Mouse (Mus musculus) granulocyte monocyte progenitor cell, adult 5-6 weeks (primary cell): ENCODE measurements at regions not wholly inside any gene's neighbourhood (a gene's known extent, or its start where the extent isn't known, plus 50 kb on each side); places are given as distances from the start of the nearest gene placed in this dataset.
A peak's percentile ranks its signal among the peaks of the same experiment; 100 is the strongest.

ENCODE experiments used
- ATAC-seq: replicated peaks from 2 replicates; pipeline ENCODE4 v1.8.0; 2016; ENCODE audit warnings: mild to moderate bottlenecking, moderate TSS enrichment, inconsistent platforms; ENCODE audit not compliant: poor library complexity, severe bottlenecking

DNA sequence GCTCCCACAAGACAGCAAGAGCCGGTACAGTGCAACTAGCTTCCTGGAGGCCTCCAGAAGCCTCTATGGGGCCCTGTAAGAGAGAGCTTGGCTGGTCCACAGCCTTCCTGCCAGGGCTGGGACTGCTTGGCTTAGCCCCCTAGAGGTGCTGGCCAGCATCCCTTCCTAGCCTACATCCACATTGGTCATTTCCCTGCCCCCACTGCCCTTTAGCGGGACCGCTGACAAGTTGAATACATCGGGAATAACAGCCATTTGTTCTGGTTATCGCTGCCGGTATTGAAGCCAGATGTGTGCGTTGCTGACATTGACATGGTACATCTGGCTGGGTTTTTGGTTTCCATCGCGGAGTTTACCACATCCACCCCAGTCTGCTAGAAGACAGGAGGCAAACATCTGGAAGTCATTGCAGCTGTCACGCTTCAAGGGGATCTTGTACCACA, 519.0 kb upstream of the Adam5 start:
- ATAC-seq, result no peak

GRCm38 (mm10) chr8:25342501-25342900, 518.3 kb upstream of the Adam5 start:
- ATAC-seq, result no peak

DNA sequence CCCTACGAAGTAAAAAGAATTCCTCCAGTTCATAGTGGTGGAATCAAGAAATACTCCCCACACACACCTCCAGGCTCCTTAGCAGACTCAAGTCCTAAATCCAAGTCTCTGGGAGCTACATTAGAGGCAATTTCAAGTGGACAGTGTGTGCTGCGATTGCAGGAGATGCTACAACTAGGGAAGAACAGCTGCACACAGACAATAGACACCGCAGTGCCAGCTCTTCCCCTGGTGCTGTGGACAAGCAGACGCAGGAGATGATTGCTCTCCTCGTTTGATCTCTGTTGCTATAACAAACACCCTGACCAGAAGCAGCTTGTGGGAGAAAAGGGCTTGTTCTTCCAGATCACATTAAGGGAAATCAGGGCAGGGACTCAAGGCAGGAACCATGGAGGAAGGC, 517.1 kb upstream of the Adam5 start:
- no peak for ATAC-seq

- no peak for ATAC-seq
Measured at GRCm38 (mm10) chr8:25340729-25341128, 516.6 kb upstream of the Adam5 start.

GRCm38 (mm10) chr8:25332120-25332607, 508.0 kb upstream of the Adam5 start:
- no peak for ATAC-seq

- peak; percentile 79 for ATAC-seq
Measured at GRCm38 (mm10) chr8:25331161-25331776, 507.1 kb upstream of the Adam5 start.

GRCm38 (mm10) chr8:25329791-25330190, 505.6 kb upstream of the Adam5 start:
- no peak for ATAC-seq

DNA sequence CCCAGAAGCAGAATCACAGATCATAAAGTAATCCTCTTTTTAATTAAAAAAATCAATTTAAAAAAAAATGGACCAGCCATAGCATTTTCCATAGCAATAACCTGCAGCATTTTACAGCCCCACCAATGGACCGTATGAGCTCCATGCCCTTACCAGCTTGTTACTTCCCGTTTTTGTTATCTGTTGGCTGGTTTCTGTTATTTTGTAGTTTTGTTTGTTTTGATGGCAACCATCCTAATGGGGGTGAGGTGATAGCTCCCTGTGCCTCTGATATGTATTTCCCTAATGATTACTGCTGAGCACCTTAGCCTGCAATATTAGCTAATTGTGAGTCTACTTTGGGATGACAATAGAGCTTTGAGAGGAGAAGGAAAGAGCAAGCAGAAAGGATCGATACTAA, 504.1 kb upstream of the Adam5 start:
- ATAC-seq, result no peak; the same call in 1 of the 2 replicates

- ATAC-seq, result no peak
Measured at GRCm38 (mm10) chr8:25326930-25327329, 502.8 kb upstream of the Adam5 start.

DNA sequence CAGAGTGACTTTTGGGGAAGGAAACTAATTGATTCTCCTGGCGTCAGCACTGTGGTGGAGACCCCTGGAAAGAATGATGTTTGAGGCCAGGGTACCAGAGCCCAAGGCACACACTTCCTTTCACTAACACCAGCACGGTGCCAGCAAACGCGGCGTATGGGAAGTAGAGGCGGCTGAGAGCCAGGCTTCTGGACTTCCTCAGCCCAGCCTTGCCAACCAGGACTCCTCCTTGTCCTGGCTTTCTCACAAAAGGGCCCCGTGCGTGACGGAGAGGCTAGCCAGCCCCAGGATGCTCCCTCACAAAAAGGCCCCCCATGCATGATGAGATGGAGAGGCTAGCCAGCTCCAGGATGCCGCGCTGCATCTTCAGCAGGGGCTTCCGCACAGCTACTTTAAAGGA, 502.1 kb upstream of the Adam5 start:
- no peak for ATAC-seq

DNA sequence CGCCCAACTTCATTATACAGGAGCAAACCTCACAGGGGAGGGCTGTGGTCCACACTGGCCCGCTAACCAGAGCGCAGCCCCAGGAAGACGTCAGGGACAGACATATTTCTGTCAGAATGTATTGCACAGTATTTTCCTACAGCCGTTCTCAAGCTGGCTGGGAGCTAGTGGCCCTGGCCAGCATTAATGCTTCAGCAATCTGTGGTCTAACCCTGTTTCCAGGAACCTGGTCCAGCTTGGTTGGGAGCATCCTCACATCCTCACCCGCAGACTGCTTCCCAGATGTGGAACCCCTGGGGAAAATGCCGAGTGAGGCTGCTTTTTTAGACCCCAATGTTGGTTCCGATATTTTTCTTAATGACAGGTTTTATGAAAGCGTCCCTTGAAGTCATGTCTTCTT, 500.6 kb upstream of the Adam5 start:
- no peak for ATAC-seq

GRCm38 (mm10) chr8:25323643-25324420, 499.7 kb upstream of the Adam5 start:
- no peak for ATAC-seq

DNA sequence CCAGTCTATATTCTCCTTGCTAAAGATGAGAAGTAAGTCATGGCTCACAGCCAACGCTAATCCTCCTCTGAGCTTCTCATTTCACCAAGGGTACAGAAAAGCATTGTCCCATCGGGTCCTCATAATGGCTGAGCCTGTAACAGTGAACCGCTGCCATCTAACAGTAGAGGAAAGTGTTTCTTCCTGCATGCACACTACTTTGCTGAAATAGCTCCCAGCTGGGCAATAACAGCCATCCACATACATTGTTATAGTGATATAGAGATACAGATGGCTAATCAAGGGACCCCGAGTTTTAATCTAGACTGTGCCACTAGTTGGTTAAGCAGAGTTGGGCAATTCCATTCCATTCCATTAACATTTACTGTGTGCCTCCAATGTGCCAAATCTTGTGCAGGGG, 492.2 kb upstream of the Adam5 start:
- ATAC-seq, result no peak

DNA sequence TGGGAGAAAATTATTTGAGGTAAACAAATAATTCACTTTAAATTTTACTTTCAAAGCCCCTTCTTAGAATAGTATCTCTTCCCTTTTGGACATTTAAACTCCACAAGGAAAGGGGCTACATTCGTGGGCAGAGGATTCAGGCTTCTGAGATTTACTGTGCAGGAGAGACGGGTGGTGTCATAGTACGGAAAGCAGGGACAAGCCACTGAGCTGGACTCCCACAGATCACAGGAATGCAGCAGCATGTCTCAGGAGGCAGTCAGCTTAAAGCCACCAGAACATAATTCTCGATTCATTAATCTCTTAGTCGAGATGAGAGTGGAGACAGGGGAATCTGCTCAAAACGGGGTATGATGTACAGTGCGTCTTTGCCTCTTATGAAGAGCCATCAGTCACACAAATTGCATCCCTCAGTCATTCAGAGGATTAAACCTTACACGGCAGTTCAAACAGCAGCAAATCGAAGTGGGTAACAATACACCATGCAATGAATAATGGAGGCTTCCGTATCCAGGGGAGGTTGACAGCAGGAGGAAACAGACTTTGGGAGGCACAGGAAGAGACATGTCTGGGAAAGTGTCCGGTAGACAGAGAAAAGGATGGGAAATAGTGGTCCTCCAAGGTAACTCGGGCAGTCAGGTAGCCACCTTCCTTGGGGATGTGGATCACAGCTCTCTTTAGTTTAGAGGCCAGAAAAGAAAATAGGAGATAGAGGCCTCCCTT, 487.8 kb upstream of the Adam5 start:
- no peak for ATAC-seq

- no peak for ATAC-seq
Measured at GRCm38 (mm10) chr8:25307956-25308355, 483.8 kb upstream of the Adam5 start.

- ATAC-seq, result no peak
Measured at GRCm38 (mm10) chr8:25307511-25307910, 483.3 kb upstream of the Adam5 start.

- ATAC-seq, result no peak
Measured at GRCm38 (mm10) chr8:25306769-25307491, 482.8 kb upstream of the Adam5 start.
